Mouse (Mus musculus): ENCODE results near the gene F3. TPM values are rescaled to one million over a fixed set of nuclear protein-coding genes. Genes with fewer than 3 reads are reported as not detected.

F3 gene
- polyA plus RNA-seq, 1 experiment from 2014 or later, result 1.7 TPM

DNA sequence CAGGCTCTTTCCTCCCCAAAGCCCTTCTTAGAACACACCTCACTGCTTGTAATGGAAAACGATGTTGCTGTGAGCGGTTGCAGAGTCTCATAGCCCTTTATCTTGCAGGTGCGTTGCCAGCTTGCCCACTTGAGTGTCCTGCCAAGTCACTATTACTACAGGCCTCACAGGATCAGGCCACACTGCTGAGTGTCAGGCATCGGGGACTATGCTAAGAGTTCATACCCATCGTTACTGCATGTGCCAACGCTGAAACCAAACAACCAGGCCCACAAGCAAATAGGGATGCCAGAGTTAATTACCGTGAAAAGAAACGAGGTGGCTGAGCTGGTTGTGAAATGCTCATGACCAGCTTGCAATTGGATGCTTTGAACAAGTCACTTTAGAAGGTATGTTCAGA lies 9.5 kb upstream of the F3 start:
- Histone ChIP-seq H3K9me3 (ENCODE audit: control insufficient read depth, low read length) (no peaks in the 10 kb centered on the region), H3K4me2 (no peak overlapping the region), H3K27me3 (replicated peaks; ENCODE audit: control insufficient read depth, insufficient read depth, low read length) (no peaks in the 10 kb centered on the region), H3K4me1 (replicated peaks; ENCODE audit: control insufficient read depth, insufficient read depth, low read length) (no peaks in the 10 kb centered on the region), H3K36me3 (ENCODE audit: control insufficient read depth, insufficient read depth, low read length) (no peaks in the 10 kb centered on the region), H3K9ac (ENCODE audit: low read depth, low read length) (no peak overlapping the region), H3K27ac (ENCODE audit: low read depth, low read length) (no peak overlapping the region), H3K4me3 (ENCODE audit: low read depth, low read length) (no peak overlapping the region)
- ATAC-seq (replicated peaks; ENCODE audit: low FRiP score) (no peak), DNase-seq (ENCODE audit: low spot score) (no peak)
- 77% methylated on average over 8 of the region's 8 CpGs for WGBS

DNA sequence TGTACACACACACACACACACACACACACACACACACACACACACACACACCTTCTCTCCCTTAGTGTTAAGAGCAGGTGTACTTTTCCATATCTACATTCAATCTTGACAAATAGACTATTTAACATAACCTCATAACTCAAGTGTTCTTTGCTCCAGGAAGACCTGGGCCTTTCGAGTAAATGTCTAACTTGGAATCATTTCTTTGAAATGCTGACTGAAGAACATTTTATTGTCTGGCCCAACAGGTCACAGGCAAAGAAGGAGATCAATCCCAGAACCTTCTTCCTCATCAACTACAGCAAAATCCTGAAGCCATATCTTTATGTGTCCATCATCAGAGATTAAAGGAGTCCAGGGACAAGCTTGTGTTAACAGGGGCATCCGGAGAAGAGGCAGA lies 8.9 kb upstream of the F3 start:
- no peak overlapping the region for H3K4me3 ChIP-seq (ENCODE audit: low read depth, low read length)
- no peaks in the 10 kb centered on the region for H3K4me1 ChIP-seq (replicated peaks; ENCODE audit: control insufficient read depth, insufficient read depth, low read length)
- no peak overlapping the region for H3K4me2 ChIP-seq
- no peaks in the 10 kb centered on the region for H3K27me3 ChIP-seq (replicated peaks; ENCODE audit: control insufficient read depth, insufficient read depth, low read length)
- no peak overlapping the region for H3K27ac ChIP-seq (ENCODE audit: low read depth, low read length)
- DNase-seq (ENCODE audit: low spot score), result no peak
- no peak for ATAC-seq (replicated peaks; ENCODE audit: low FRiP score)
- no peaks in the 10 kb centered on the region for H3K36me3 ChIP-seq (ENCODE audit: control insufficient read depth, insufficient read depth, low read length)
- H3K9me3 ChIP-seq (ENCODE audit: control insufficient read depth, low read length), result no peaks in the 10 kb centered on the region
- WGBS, result 70% methylated on average over 2 of the region's 2 CpGs
- H3K9ac ChIP-seq (ENCODE audit: low read depth, low read length), result no peak overlapping the region

DNA sequence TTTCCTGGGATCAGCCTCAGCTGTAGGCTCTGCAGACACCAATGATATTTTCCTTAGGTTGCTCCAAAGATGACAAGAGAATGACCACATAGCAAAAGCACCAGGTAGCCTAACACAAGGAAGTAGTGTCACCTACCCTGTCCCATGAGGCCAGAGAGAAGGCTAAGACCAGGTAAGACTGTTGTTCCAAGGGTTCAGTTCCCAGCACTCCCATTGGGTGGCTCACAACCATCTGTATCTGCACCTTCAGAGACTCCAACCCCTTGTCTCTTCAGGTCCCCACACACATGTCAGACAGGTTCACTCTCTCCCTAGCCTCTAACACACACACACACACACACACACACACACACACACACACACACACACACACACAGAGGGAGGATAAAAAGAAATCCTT lies 8.0 kb upstream of the F3 start:
- Histone ChIP-seq H3K4me1 (replicated peaks; ENCODE audit: control insufficient read depth, insufficient read depth, low read length) (no peaks in the 10 kb centered on the region), H3K27me3 (replicated peaks; ENCODE audit: control insufficient read depth, insufficient read depth, low read length) (no peaks in the 10 kb centered on the region), H3K36me3 (ENCODE audit: control insufficient read depth, insufficient read depth, low read length) (no peaks in the 10 kb centered on the region), H3K4me3 (ENCODE audit: low read depth, low read length) (no peak overlapping the region), H3K27ac (ENCODE audit: low read depth, low read length) (no peak overlapping the region), H3K4me2 (no peak overlapping the region), H3K9me3 (ENCODE audit: control insufficient read depth, low read length) (no peaks in the 10 kb centered on the region), H3K9ac (ENCODE audit: low read depth, low read length) (no peak overlapping the region)
- ATAC-seq (replicated peaks; ENCODE audit: low FRiP score) (no peak), DNase-seq (ENCODE audit: low spot score) (no peak)

DNA sequence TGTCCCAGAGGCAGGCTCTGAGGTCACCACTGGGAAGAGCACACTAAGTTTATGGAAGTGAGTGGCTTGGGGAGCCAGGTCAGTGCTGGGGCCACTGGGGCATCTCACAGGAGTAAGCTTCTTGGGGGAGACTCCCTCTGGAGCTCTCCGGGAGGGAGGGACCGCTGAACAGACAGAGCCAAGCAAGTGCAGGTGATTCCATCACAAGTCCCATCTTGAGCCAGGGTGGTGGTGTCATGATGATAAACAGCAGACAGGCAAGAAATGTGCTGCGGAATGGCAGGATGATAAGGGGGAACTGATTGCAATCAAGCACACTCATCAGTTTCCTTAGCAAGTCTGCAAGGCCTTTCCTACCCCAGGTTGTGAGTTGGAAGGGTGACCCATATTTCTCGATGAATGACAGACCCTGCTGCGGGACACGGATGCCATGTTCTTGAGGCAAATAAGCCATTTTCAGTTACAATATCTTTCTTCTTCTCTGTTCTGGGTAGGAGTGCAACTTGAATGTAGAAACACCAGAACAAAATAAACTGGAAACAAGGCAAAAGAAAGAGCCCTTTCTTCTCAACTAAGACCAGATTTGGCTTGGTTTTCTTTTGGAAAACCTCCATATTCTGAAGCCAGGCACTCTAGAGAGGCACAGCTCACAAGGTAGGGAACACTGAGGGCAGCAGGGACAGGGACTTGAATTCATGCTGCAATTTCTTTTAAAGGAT lies 7.4 kb upstream of the F3 start:
- DNase-seq (ENCODE audit: low spot score) (no peak), ATAC-seq (replicated peaks; ENCODE audit: low FRiP score) (no peak)
- H3K36me3 ChIP-seq (ENCODE audit: control insufficient read depth, insufficient read depth, low read length), result no peaks in the 10 kb centered on the region
- no peak overlapping the region for H3K4me3 ChIP-seq (ENCODE audit: low read depth, low read length)
- H3K4me2 ChIP-seq, result no peak overlapping the region
- no peaks in the 10 kb centered on the region for H3K9me3 ChIP-seq (ENCODE audit: control insufficient read depth, low read length)
- no peaks in the 10 kb centered on the region for H3K27me3 ChIP-seq (replicated peaks; ENCODE audit: control insufficient read depth, insufficient read depth, low read length)
- WGBS, result 47% methylated on average over 6 of the region's 6 CpGs
- no peak overlapping the region for H3K9ac ChIP-seq (ENCODE audit: low read depth, low read length)
- H3K27ac ChIP-seq (ENCODE audit: low read depth, low read length), result no peak overlapping the region
- H3K4me1 ChIP-seq (replicated peaks; ENCODE audit: control insufficient read depth, insufficient read depth, low read length), result no peaks in the 10 kb centered on the region

DNA sequence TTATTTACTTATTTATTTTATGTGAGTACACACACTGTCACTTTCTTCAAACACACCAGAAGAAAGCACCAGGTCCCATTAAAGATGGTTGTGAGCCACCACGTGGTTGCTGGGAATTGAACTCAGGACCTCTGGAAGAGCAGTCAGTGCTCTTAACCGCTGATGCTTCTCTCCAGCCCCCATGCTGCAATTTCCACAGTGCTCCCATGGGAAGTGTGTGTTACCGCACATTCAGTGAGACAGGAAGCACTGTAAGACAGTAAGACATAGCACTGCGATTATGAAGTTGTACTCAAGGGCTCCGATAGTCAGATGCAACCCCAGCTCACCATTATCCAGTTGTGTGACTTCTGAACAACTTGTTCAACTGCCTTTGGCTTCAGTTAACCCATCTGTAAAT lies 6.9 kb upstream of the F3 start:
- Histone ChIP-seq H3K4me1 (replicated peaks; ENCODE audit: control insufficient read depth, insufficient read depth, low read length) (no peaks in the 10 kb centered on the region), H3K4me3 (ENCODE audit: low read depth, low read length) (no peak overlapping the region), H3K9ac (ENCODE audit: low read depth, low read length) (no peak overlapping the region), H3K27me3 (replicated peaks; ENCODE audit: control insufficient read depth, insufficient read depth, low read length) (0 out of 2 replicates have a peak, but pooled peaks cover 3% of the 10 kb centered on the region), H3K9me3 (ENCODE audit: control insufficient read depth, low read length) (no peaks in the 10 kb centered on the region), H3K4me2 (no peak overlapping the region), H3K27ac (ENCODE audit: low read depth, low read length) (no peak overlapping the region), H3K36me3 (ENCODE audit: control insufficient read depth, insufficient read depth, low read length) (no peaks in the 10 kb centered on the region)
- WGBS, result 81% methylated on average over 5 of the region's 5 CpGs
- ATAC-seq (replicated peaks; ENCODE audit: low FRiP score), result no peak
- no peak for DNase-seq (ENCODE audit: low spot score)

DNA sequence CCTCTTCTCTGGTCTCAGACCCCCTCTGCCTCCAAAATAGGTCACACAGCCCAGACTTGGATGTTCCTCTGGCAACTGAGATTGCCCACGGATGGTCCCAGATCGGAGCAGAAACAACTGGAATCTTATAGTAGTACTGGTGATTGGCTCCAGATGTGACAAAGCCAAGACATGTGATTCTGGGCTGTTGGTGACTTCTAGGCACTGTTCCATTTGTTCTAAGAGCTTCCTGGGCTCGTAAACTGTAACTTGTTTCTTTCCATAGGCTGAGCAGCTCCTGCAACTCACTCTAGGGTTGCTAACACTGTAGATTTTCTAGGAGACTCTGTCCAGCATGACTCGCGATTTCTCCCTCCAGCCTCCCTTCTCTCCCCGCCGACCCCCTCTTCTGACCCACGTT lies 4.7 kb upstream of the F3 start:
- H3K27me3 ChIP-seq (replicated peaks; ENCODE audit: control insufficient read depth, insufficient read depth, low read length), result peaks cover 22% of the 10 kb centered on the region
- no peak overlapping the region for H3K9ac ChIP-seq (ENCODE audit: low read depth, low read length)
- no peak for ATAC-seq (replicated peaks; ENCODE audit: low FRiP score)
- H3K36me3 ChIP-seq (ENCODE audit: control insufficient read depth, insufficient read depth, low read length), result no peaks in the 10 kb centered on the region
- no peak for DNase-seq (ENCODE audit: low spot score)
- H3K9me3 ChIP-seq (ENCODE audit: control insufficient read depth, low read length), result no peaks in the 10 kb centered on the region
- WGBS, result 74% methylated on average over 8 of the region's 8 CpGs
- H3K4me3 ChIP-seq (ENCODE audit: low read depth, low read length), result no peak overlapping the region
- no peaks in the 10 kb centered on the region; the same call in 1 of the 2 replicates for H3K4me1 ChIP-seq (replicated peaks; ENCODE audit: control insufficient read depth, insufficient read depth, low read length)
- H3K4me2 ChIP-seq, result no peak overlapping the region
- H3K27ac ChIP-seq (ENCODE audit: low read depth, low read length), result no peak overlapping the region

DNA sequence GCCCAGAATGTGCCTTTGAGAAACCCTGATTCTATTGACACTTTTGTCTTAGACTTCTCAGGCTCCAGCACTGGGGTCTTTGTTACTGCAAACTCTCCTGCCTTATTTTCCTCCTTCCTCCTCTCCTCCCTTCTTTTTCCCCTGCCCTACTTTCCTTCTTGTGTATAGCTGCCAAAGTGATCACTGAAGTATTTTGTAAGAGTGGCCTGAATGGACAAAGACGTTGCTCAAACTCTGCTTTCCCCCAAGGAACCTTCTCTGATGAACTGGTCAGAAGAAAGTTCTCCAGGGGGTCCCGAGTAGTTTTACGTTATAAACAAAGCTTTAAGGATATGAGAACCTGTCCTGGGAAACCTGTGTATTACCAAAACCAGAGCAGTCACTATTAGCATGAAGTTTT lies 3.6 kb upstream of the F3 start:
- H3K27ac ChIP-seq (ENCODE audit: low read depth, low read length), result no peak overlapping the region
- H3K9me3 ChIP-seq (ENCODE audit: control insufficient read depth, low read length), result no peaks in the 10 kb centered on the region
- ATAC-seq (replicated peaks; ENCODE audit: low FRiP score) (no peak), DNase-seq (ENCODE audit: low spot score) (no peak)
- H3K4me2 ChIP-seq, result no peak overlapping the region
- H3K4me1 ChIP-seq (replicated peaks; ENCODE audit: control insufficient read depth, insufficient read depth, low read length), result no peaks in the 10 kb centered on the region; the same call in 1 of the 2 replicates
- peaks cover 31% of the 10 kb centered on the region for H3K27me3 ChIP-seq (replicated peaks; ENCODE audit: control insufficient read depth, insufficient read depth, low read length)
- WGBS, result 80% methylated on average over 3 of the region's 3 CpGs
- no peak overlapping the region for H3K9ac ChIP-seq (ENCODE audit: low read depth, low read length)
- H3K4me3 ChIP-seq (ENCODE audit: low read depth, low read length), result no peak overlapping the region
- no peaks in the 10 kb centered on the region for H3K36me3 ChIP-seq (ENCODE audit: control insufficient read depth, insufficient read depth, low read length)

DNA sequence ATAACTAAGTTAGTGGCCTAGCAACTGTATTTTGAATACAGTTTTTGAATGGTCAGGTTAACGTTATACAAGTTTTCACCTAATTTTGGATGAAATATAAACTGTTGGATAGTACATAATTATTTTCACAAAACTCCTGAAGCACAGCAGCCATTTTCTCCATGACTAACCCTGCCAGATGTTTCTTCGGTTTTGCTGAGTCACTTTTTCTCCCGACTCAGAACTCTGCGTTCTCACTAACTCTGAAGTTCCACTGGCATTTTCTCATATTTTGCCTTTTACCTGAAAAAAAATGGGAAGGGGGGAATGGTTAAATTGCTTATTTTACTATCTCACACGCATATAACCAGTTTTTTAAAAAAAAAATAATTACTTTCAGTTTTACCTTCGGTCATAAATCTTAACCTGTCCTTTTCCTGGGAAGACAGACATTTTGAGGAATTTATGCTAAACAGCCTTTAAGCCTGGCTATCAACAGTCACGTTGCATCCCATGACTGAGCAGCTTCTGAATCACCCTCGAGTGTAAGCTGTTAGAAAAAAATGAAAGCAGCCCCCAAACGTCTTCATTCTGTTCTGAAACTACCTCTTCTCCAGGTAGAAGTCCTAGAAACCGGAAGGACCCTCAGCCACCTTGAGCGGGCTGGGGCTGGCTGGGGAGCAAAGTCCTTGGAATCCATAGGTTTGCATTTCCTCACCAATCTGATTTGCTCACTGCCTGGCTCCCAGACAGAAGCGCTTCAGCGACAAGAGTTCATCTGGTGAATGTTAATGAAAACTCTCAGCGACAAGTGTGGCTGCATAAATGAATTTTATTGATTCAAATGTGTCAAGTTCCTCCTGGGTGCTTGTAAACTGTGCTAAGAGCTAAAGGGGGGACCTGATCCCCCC lies 2.3 kb upstream of the F3 start:
- 40% methylated on average over 14 of the region's 14 CpGs for WGBS
- Histone ChIP-seq H3K4me1 (replicated peaks; ENCODE audit: control insufficient read depth, insufficient read depth, low read length) (no peaks in the 10 kb centered on the region; the same call in 1 of the 2 replicates), H3K27ac (ENCODE audit: low read depth, low read length) (no peak overlapping the region), H3K4me2 (no peak overlapping the region; the same call in 1 of the 2 replicates), H3K36me3 (ENCODE audit: control insufficient read depth, insufficient read depth, low read length) (no peaks in the 10 kb centered on the region), H3K9ac (ENCODE audit: low read depth, low read length) (no peak overlapping the region), H3K27me3 (replicated peaks; ENCODE audit: control insufficient read depth, insufficient read depth, low read length) (peaks cover 31% of the 10 kb centered on the region), H3K4me3 (ENCODE audit: low read depth, low read length) (no peak overlapping the region), H3K9me3 (ENCODE audit: control insufficient read depth, low read length) (no peaks in the 10 kb centered on the region)
- no peak for DNase-seq (ENCODE audit: low spot score)
- no peak for ATAC-seq (replicated peaks; ENCODE audit: low FRiP score)

DNA sequence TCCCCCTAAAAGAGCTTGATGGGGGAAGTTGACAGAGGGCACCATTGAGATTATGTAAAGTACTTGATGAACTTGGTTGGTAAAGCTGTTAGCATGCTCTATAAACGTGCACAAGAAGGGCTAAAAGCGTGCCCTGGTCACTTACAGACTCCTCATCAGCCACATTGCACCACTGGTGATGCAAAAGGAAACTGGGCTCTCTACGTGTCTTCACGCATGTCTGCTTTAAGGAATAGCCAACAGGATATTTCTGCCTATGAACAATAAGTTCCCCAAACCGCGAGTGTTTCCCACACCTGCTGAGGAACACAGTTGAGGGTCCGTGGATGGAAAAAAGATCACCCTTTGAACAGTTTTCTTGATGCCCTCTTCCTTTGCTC lies 1.7 kb upstream of the F3 start:
- peaks cover 31% of the 10 kb centered on the region for H3K27me3 ChIP-seq (replicated peaks; ENCODE audit: control insufficient read depth, insufficient read depth, low read length)
- H3K4me1 ChIP-seq (replicated peaks; ENCODE audit: control insufficient read depth, insufficient read depth, low read length), result no peaks in the 10 kb centered on the region; the same call in 1 of the 2 replicates
- H3K9ac ChIP-seq (ENCODE audit: low read depth, low read length), result no peak overlapping the region
- DNase-seq (ENCODE audit: low spot score) (no peak), ATAC-seq (replicated peaks; ENCODE audit: low FRiP score) (no peak)
- H3K4me3 ChIP-seq (ENCODE audit: low read depth, low read length), result no peak overlapping the region
- H3K9me3 ChIP-seq (ENCODE audit: control insufficient read depth, low read length), result no peaks in the 10 kb centered on the region
- WGBS, result 57% methylated on average over 7 of the region's 7 CpGs
- H3K4me2 ChIP-seq, result no peak overlapping the region
- H3K36me3 ChIP-seq (ENCODE audit: control insufficient read depth, insufficient read depth, low read length), result no peaks in the 10 kb centered on the region
- H3K27ac ChIP-seq (ENCODE audit: low read depth, low read length), result no peak overlapping the region

All from liver, embryonic 11.5 days (tissue).